Comparison of ENCODE assay signal across 10 mouse cellular contexts in genomic region chr19:4119716-4120487, GRCm38 (mm10). TPM values are rescaled to one million over a fixed set of nuclear protein-coding genes. Genes with fewer than 3 reads are reported as not detected.
A peak's percentile ranks its signal among the peaks of the same experiment; 100 is the strongest.
DNase-seq lines count a peak whose midpoint lies in the region; ATAC-seq lines count a peak whose summit lies in the region.
"Had no signal": no experiment of that assay in that cellular context is flagged by ENCODE, and none has a peak within 500 bp of the region (broad histone marks: within the 10 kb centered on the region; RNA-seq: fewer than 3 reads in every experiment).

No protein-coding gene starts in this region.

- peaks cover 34% of the 10 kb centered on the region for H3K36me3 ChIP-seq in forebrain, embryonic 10.5 days (replicated peaks)
- peaks cover 7% of the 10 kb centered on the region for H3K36me3 ChIP-seq in forebrain, embryonic 16.5 days (ENCODE audit: control insufficient read depth, insufficient read depth)
- H3K36me3 ChIP-seq in neural tube, embryonic 12.5 days: peaks cover 28% of the 10 kb centered on the region
- peaks cover 16% of the 10 kb centered on the region; the same call in 1 of the 2 replicates for H3K36me3 ChIP-seq in intestine, embryonic 15.5 days
- peaks cover 17% of the 10 kb centered on the region for H3K36me3 ChIP-seq in stomach, embryonic 15.5 days

- no peak overlapping the region for H3K9ac ChIP-seq in forebrain, embryonic 16.5 days (replicated peaks; ENCODE audit: low read depth, low read length)
- H3K9ac ChIP-seq in neural tube, embryonic 12.5 days: no peak overlapping the region
- no peak overlapping the region for H3K9ac ChIP-seq in intestine, embryonic 15.5 days
- no peak overlapping the region for H3K9ac ChIP-seq in stomach, embryonic 15.5 days

- no peak overlapping the region for H3K27ac ChIP-seq in forebrain, embryonic 10.5 days
- H3K27ac ChIP-seq in forebrain, embryonic 16.5 days (ENCODE audit: low read length): no peak overlapping the region
- H3K27ac ChIP-seq in neural tube, embryonic 12.5 days: no peak overlapping the region
- H3K27ac ChIP-seq in intestine, embryonic 15.5 days: no peak overlapping the region
- H3K27ac ChIP-seq in stomach, embryonic 15.5 days: no peak overlapping the region

- no peak for DNase-seq in forebrain, embryonic 10.5 days (ENCODE audit: extremely low spot score, low spot score)
- DNase-seq in neural tube, embryonic 10.5 days (ENCODE audit: extremely low spot score, low spot score): no peak
- DNase-seq in right cerebral cortex, postnatal 14 days: no peak
- DNase-seq: adrenal gland, adult 8-10 months had no signal

- no peaks in the 10 kb centered on the region for H3K9me3 ChIP-seq in forebrain, embryonic 10.5 days
- H3K9me3 ChIP-seq in forebrain, embryonic 16.5 days (ENCODE audit: control insufficient read depth, low read length): no peaks in the 10 kb centered on the region
- H3K9me3 ChIP-seq in neural tube, embryonic 12.5 days: no peaks in the 10 kb centered on the region
- no peaks in the 10 kb centered on the region for H3K9me3 ChIP-seq in intestine, embryonic 15.5 days
- no peaks in the 10 kb centered on the region for H3K9me3 ChIP-seq in stomach, embryonic 15.5 days

- peaks cover 7% of the 10 kb centered on the region; the same call in 1 of the 2 replicates for H3K27me3 ChIP-seq in forebrain, embryonic 10.5 days (ENCODE audit: poor library complexity, severe bottlenecking)
- H3K27me3 ChIP-seq in forebrain, embryonic 16.5 days (replicated peaks; ENCODE audit: control insufficient read depth, insufficient read depth, low read length): no peaks in the 10 kb centered on the region
- H3K27me3 ChIP-seq in neural tube, embryonic 12.5 days (replicated peaks): no peaks in the 10 kb centered on the region
- no peaks in the 10 kb centered on the region for H3K27me3 ChIP-seq in intestine, embryonic 15.5 days (replicated peaks)
- no peaks in the 10 kb centered on the region for H3K27me3 ChIP-seq in stomach, embryonic 15.5 days (replicated peaks)

- peak overlapping the region; percentile 57; the same call in 1 of the 2 replicates for H3K4me3 ChIP-seq in forebrain, embryonic 10.5 days
- H3K4me3 ChIP-seq in forebrain, embryonic 16.5 days (replicated peaks; ENCODE audit: low read length): no peak overlapping the region
- H3K4me3 ChIP-seq in neural tube, embryonic 12.5 days: no peak overlapping the region
- no peak overlapping the region for H3K4me3 ChIP-seq in intestine, embryonic 15.5 days (replicated peaks)
- H3K4me3 ChIP-seq in stomach, embryonic 15.5 days (replicated peaks): no peak overlapping the region

- 89% methylated on average over 6 of the region's 6 CpGs for WGBS in forebrain, embryonic 10.5 days
- 90% methylated on average over 6 of the region's 6 CpGs for WGBS in forebrain, embryonic 16.5 days
- WGBS in neural tube, embryonic 12.5 days: 94% methylated on average over 6 of the region's 6 CpGs
- WGBS in intestine, embryonic 15.5 days: 77% methylated on average over 6 of the region's 6 CpGs
- 73% methylated on average over 6 of the region's 6 CpGs for WGBS in stomach, embryonic 15.5 days

- no peak overlapping the region; the same call in 1 of the 2 replicates for H3K4me2 ChIP-seq in forebrain, embryonic 16.5 days (ENCODE audit: low read length)
- peak overlapping the region; percentile 52 for H3K4me2 ChIP-seq in neural tube, embryonic 12.5 days (replicated peaks)
- peak overlapping the region; percentile 60 for H3K4me2 ChIP-seq in intestine, embryonic 15.5 days (replicated peaks)
- peak overlapping the region; percentile 56; the same call in 1 of the 2 replicates for H3K4me2 ChIP-seq in stomach, embryonic 15.5 days

- peaks cover 18% of the 10 kb centered on the region for H3K4me1 ChIP-seq in forebrain, embryonic 10.5 days
- H3K4me1 ChIP-seq in forebrain, embryonic 16.5 days (replicated peaks; ENCODE audit: control insufficient read depth, insufficient read depth, low read length): peaks cover 5% of the 10 kb centered on the region; the same call in 1 of the 2 replicates
- peaks cover 5% of the 10 kb centered on the region; the same call in 1 of the 2 replicates for H3K4me1 ChIP-seq in neural tube, embryonic 12.5 days
- peaks cover 16% of the 10 kb centered on the region for H3K4me1 ChIP-seq in intestine, embryonic 15.5 days (replicated peaks)
- peaks cover 14% of the 10 kb centered on the region; the same call in 1 of the 2 replicates for H3K4me1 ChIP-seq in stomach, embryonic 15.5 days

- ATAC-seq in forebrain, embryonic 16.5 days: no peak
- ATAC-seq in neural tube, embryonic 12.5 days (ENCODE audit: low FRiP score, low read depth): no peak
- ATAC-seq in intestine, embryonic 15.5 days: no peak
- no peak for ATAC-seq in stomach, embryonic 15.5 days (ENCODE audit: insufficient read depth, low FRiP score, low read depth)
- no peak for ATAC-seq in cerebellum, adult (ENCODE audit: insufficient number of reproducible peaks, low FRiP score, low TSS enrichment)

RNA-seq across cellular contexts. Expression of gene Aip, which starts 5.8 kb away (rescaled TPM):
- 55.2 and 56.5 TPM in 2 replicates for polyA plus RNA-seq in forebrain, embryonic 10.5 days (2016; fragmentation: Nextera tagmentation; extraction: Ambion mirVana)
- polyA plus RNA-seq in forebrain, embryonic 16.5 days (2015; fragmentation: Nextera tagmentation; extraction: Ambion mirVana): 91.4 and 91.6 TPM in 2 replicates
- polyA plus RNA-seq in neural tube, embryonic 12.5 days (2016; fragmentation: Nextera tagmentation; extraction: Ambion mirVana): 67.3 and 69.4 TPM in 2 replicates
- 75.0 and 80.7 TPM in 2 replicates for polyA plus RNA-seq in intestine, embryonic 15.5 days (2015; fragmentation: Nextera tagmentation; extraction: Ambion mirVana)
- polyA plus RNA-seq in stomach, embryonic 15.5 days (2015; fragmentation: Nextera tagmentation; extraction: Ambion mirVana): 79.0 and 91.0 TPM in 2 replicates

RNA-seq across cellular contexts. Expression of gene Gpr152, which starts 19.7 kb away (rescaled TPM):
- not detected in 2 replicates for polyA plus RNA-seq in forebrain, embryonic 10.5 days (2016; fragmentation: Nextera tagmentation; extraction: Ambion mirVana)
- polyA plus RNA-seq in forebrain, embryonic 16.5 days (2015; fragmentation: Nextera tagmentation; extraction: Ambion mirVana): not detected in 2 replicates
- polyA plus RNA-seq in neural tube, embryonic 12.5 days (2016; fragmentation: Nextera tagmentation; extraction: Ambion mirVana): not detected in 2 replicates
- not detected in 2 replicates for polyA plus RNA-seq in intestine, embryonic 15.5 days (2015; fragmentation: Nextera tagmentation; extraction: Ambion mirVana)
- not detected in 2 replicates for polyA plus RNA-seq in stomach, embryonic 15.5 days (2015; fragmentation: Nextera tagmentation; extraction: Ambion mirVana)
- polyA plus RNA-seq: embryonic facial prominence, embryonic 11.5 days had no signal

RNA-seq across cellular contexts. Expression of gene Pitpnm1, which starts 20.1 kb away (rescaled TPM):
- 12.1 and 15.8 TPM in 2 replicates for polyA plus RNA-seq in forebrain, embryonic 10.5 days (2016; fragmentation: Nextera tagmentation; extraction: Ambion mirVana)
- 49.6 and 75.5 TPM in 2 replicates for polyA plus RNA-seq in forebrain, embryonic 16.5 days (2015; fragmentation: Nextera tagmentation; extraction: Ambion mirVana)
- 26.2 and 27.8 TPM in 2 replicates for polyA plus RNA-seq in neural tube, embryonic 12.5 days (2016; fragmentation: Nextera tagmentation; extraction: Ambion mirVana)
- polyA plus RNA-seq in intestine, embryonic 15.5 days (2015; fragmentation: Nextera tagmentation; extraction: Ambion mirVana): 13.8 and 20.9 TPM in 2 replicates
- polyA plus RNA-seq in stomach, embryonic 15.5 days (2015; fragmentation: Nextera tagmentation; extraction: Ambion mirVana): 12.9 and 16.2 TPM in 2 replicates

RNA-seq across cellular contexts. Expression of gene Cdk2ap2, which starts 22.9 kb away (rescaled TPM):
- polyA plus RNA-seq in forebrain, embryonic 10.5 days (2016; fragmentation: Nextera tagmentation; extraction: Ambion mirVana): 85.8 and 86.6 TPM in 2 replicates
- 76.6 and 80.3 TPM in 2 replicates for polyA plus RNA-seq in forebrain, embryonic 16.5 days (2015; fragmentation: Nextera tagmentation; extraction: Ambion mirVana)
- 73.6 and 75.9 TPM in 2 replicates for polyA plus RNA-seq in neural tube, embryonic 12.5 days (2016; fragmentation: Nextera tagmentation; extraction: Ambion mirVana)
- polyA plus RNA-seq in intestine, embryonic 15.5 days (2015; fragmentation: Nextera tagmentation; extraction: Ambion mirVana): 127 and 147 TPM in 2 replicates
- 121 and 130 TPM in 2 replicates for polyA plus RNA-seq in stomach, embryonic 15.5 days (2015; fragmentation: Nextera tagmentation; extraction: Ambion mirVana)

RNA-seq across cellular contexts. Expression of gene Cabp4, which starts 23.9 kb away (rescaled TPM):
- not detected in 2 replicates for polyA plus RNA-seq in forebrain, embryonic 10.5 days (2016; fragmentation: Nextera tagmentation; extraction: Ambion mirVana)
- 0.22 TPM in 1 of 2 replicates, not detected in the other for polyA plus RNA-seq in forebrain, embryonic 16.5 days (2015; fragmentation: Nextera tagmentation; extraction: Ambion mirVana)
- polyA plus RNA-seq in neural tube, embryonic 12.5 days (2016; fragmentation: Nextera tagmentation; extraction: Ambion mirVana): 0.13 and 0.19 TPM in 2 replicates
- 0.09 and 0.19 TPM in 2 replicates for polyA plus RNA-seq in intestine, embryonic 15.5 days (2015; fragmentation: Nextera tagmentation; extraction: Ambion mirVana)
- 0.13 and 0.19 TPM in 2 replicates for polyA plus RNA-seq in stomach, embryonic 15.5 days (2015; fragmentation: Nextera tagmentation; extraction: Ambion mirVana)
- polyA plus RNA-seq: embryonic facial prominence, embryonic 11.5 days had no signal
